Mouse (Mus musculus): ENCODE results near the gene Vipas39. TPM values are rescaled to one million over a fixed set of nuclear protein-coding genes. Genes with fewer than 3 reads are reported as not detected.

Vipas39 gene
- polyA plus RNA-seq, 1 experiment from 2014 or later: 63.6 TPM

GRCm38 (mm10) chr12:87266827-87267603 is 959 bp upstream of the Vipas39 start:
- H3K27me3 ChIP-seq: no peaks in the 10 kb centered on the region
- ATAC-seq: peak; percentile 37
- no peak for DNase-seq (ENCODE audit: low read depth, low spot score)
- TF ChIP-seq CTCF (IDR thresholded peaks at IDR 0.05): no peak
- in situ Hi-C loops (cut with MboI; ENCODE audit: low pct_unique_long_range_greater_than_20kb): no loop called here
- ChIA-PET CTCF (interaction anchor here (1.4 to 1.7 kb wide), 2 partner anchors 10 to 24 kb away, joined by 3 to 5 read pairs; no protein-coding TSS in a partner anchor), POLR2A (interaction anchor here (0.5 to 1.1 kb wide), 2 partner anchors 13 to 76 kb away, joined by 3 read pairs; no protein-coding TSS in a partner anchor)

- peak; percentile 2 for DNase-seq (ENCODE audit: low read depth, low spot score)
Observed at GRCm38 (mm10) chr12:87265444-87265843, 612 bp downstream of the Vipas39 start.

GRCm38 (mm10) chr12:87260562-87260961 is 5.5 kb downstream of the Vipas39 start:
- H3K27me3 ChIP-seq: no peaks in the 10 kb centered on the region
- ChIA-PET CTCF (interaction anchor here (1.0 kb wide), 1 partner anchor 14 kb away, joined by 3 read pairs; no protein-coding TSS in a partner anchor), POLR2A (no interaction called here)
- DNase-seq (ENCODE audit: low read depth, low spot score) (no peak), ATAC-seq (no peak)
- no peak for TF ChIP-seq CTCF (IDR thresholded peaks at IDR 0.05)
- in situ Hi-C loops (cut with MboI; ENCODE audit: low pct_unique_long_range_greater_than_20kb): no loop called here

More at GRCm38 (mm10) chr12:87265444-87265843, 612 bp downstream of the Vipas39 start:
- ChIA-PET POLR2A (no interaction called here), CTCF (no interaction called here)
- H3K27me3 ChIP-seq: no peaks in the 10 kb centered on the region
- no peak for TF ChIP-seq CTCF (IDR thresholded peaks at IDR 0.05)
- in situ Hi-C loops (cut with MboI; ENCODE audit: low pct_unique_long_range_greater_than_20kb): no loop called here
- no peak for ATAC-seq

GRCm38 (mm10) chr12:87256629-87257028 is 9.4 kb downstream of the Vipas39 start:
- ATAC-seq: no peak
- no peaks in the 10 kb centered on the region for H3K27me3 ChIP-seq
- POLR2A ChIA-PET: no interaction called here
- DNase-seq (ENCODE audit: low read depth, low spot score): no peak
- in situ Hi-C loops (cut with MboI; ENCODE audit: low pct_unique_long_range_greater_than_20kb): no loop called here
- TF ChIP-seq CTCF (IDR thresholded peaks at IDR 0.05): no peak
- CTCF ChIA-PET: no interaction called here

GRCm38 (mm10) chr12:87253878-87254277 is 12.2 kb downstream of the Vipas39 start:
- TF ChIP-seq CTCF (IDR thresholded peaks at IDR 0.05): no peak

GRCm38 (mm10) chr12:87250161-87250560 is 15.9 kb downstream of the Vipas39 start:
- CTCF ChIA-PET: no interaction called here
- ATAC-seq: no peak
- no peak for TF ChIP-seq CTCF (IDR thresholded peaks at IDR 0.05)

More at GRCm38 (mm10) chr12:87253878-87254277, 12.2 kb downstream of the Vipas39 start:
- POLR2A ChIA-PET: no interaction called here
- no peaks in the 10 kb centered on the region for H3K27me3 ChIP-seq
- CTCF ChIA-PET: no interaction called here
- ATAC-seq (no peak), DNase-seq (ENCODE audit: low read depth, low spot score) (no peak)
- in situ Hi-C loops (cut with MboI; ENCODE audit: low pct_unique_long_range_greater_than_20kb): no loop called here

GRCm38 (mm10) chr12:87238632-87239031 is 27.4 kb downstream of the Vipas39 start, which contains the start of gene Noxred1:
TSS of gene Noxred1 (minus strand) at chr12:87238732.
- no peak for TF ChIP-seq CTCF (IDR thresholded peaks at IDR 0.05)
- CTCF ChIA-PET: no interaction called here
- POLR2A ChIA-PET: no interaction called here

More at GRCm38 (mm10) chr12:87250161-87250560, 15.9 kb downstream of the Vipas39 start:
- POLR2A ChIA-PET: no interaction called here
- no peak for DNase-seq (ENCODE audit: low read depth, low spot score)
- in situ Hi-C loops (cut with MboI; ENCODE audit: low pct_unique_long_range_greater_than_20kb): no loop called here
- no peaks in the 10 kb centered on the region for H3K27me3 ChIP-seq

GRCm38 (mm10) chr12:87236882-87237483 is 29.1 kb downstream of the Vipas39 start:
- no peak for DNase-seq (ENCODE audit: low read depth, low spot score)
- ChIA-PET POLR2A (interaction anchor here (0.6 kb wide), 1 partner anchor 76 kb away, joined by 3 read pairs; no protein-coding TSS in a partner anchor), CTCF (no interaction called here)
- in situ Hi-C loops (cut with MboI; ENCODE audit: low pct_unique_long_range_greater_than_20kb): no loop called here
- no peak for TF ChIP-seq CTCF (IDR thresholded peaks at IDR 0.05)
- no peaks in the 10 kb centered on the region for H3K27me3 ChIP-seq
- ATAC-seq: no peak

More at GRCm38 (mm10) chr12:87238632-87239031, 27.4 kb downstream of the Vipas39 start, which contains the start of gene Noxred1:
- in situ Hi-C loops (cut with MboI; ENCODE audit: low pct_unique_long_range_greater_than_20kb): no loop called here
- DNase-seq (ENCODE audit: low read depth, low spot score): no peak
- no peaks in the 10 kb centered on the region for H3K27me3 ChIP-seq
- no peak for ATAC-seq

- ChIA-PET CTCF (no interaction called here), POLR2A (no interaction called here)
- TF ChIP-seq CTCF (IDR thresholded peaks at IDR 0.05): no peak
- ATAC-seq (no peak), DNase-seq (ENCODE audit: low read depth, low spot score) (no peak)
- H3K27me3 ChIP-seq: no peaks in the 10 kb centered on the region
- in situ Hi-C loops (cut with MboI; ENCODE audit: low pct_unique_long_range_greater_than_20kb): no loop called here
Observed at GRCm38 (mm10) chr12:87230379-87230895, 35.6 kb downstream of the Vipas39 start.

GRCm38 (mm10) chr12:87229633-87230032 is 36.4 kb downstream of the Vipas39 start:
- no peak for ATAC-seq
- in situ Hi-C loops (cut with MboI; ENCODE audit: low pct_unique_long_range_greater_than_20kb): no loop called here
- TF ChIP-seq CTCF (IDR thresholded peaks at IDR 0.05): no peak
- ChIA-PET POLR2A (no interaction called here), CTCF (no interaction called here)
- DNase-seq (ENCODE audit: low read depth, low spot score): no peak
- no peaks in the 10 kb centered on the region for H3K27me3 ChIP-seq

GRCm38 (mm10) chr12:87226801-87227200 is 39.3 kb downstream of the Vipas39 start:
- DNase-seq (ENCODE audit: low read depth, low spot score) (no peak), ATAC-seq (no peak)
- H3K27me3 ChIP-seq: no peaks in the 10 kb centered on the region
- in situ Hi-C loops (cut with MboI; ENCODE audit: low pct_unique_long_range_greater_than_20kb): no loop called here
- no peak for TF ChIP-seq CTCF (IDR thresholded peaks at IDR 0.05)
- ChIA-PET POLR2A (no interaction called here), CTCF (no interaction called here)
